Mouse (Mus musculus) yolk sac, embryonic 10.5 days (tissue): Measurements from ENCODE around the gene Psmb1.
A peak's percentile ranks its signal among the peaks of the same experiment; 100 is the strongest.
"Not testable (repeated sequence)": the region's sequence is repeated elsewhere in the genome, so short reads cannot be mapped to it uniquely, and the experiment has no call there.

Experiments used
- DNase-seq: peaks from one replicate; pipeline ENCODE4 v3.0.0-alpha.2; 2017; ENCODE audit warnings: low spot score

Psmb1 gene

GRCm38 (mm10) chr17:15499656-15500394 lies at the start of gene Psmb1, which contains the start of gene Tbp:
Gene Psmb1, minus strand, starts transcription at chr17:15499751.
Gene Tbp, plus strand, starts transcription at chr17:15499888.
- peak; percentile 95 for DNase-seq

GRCm38 (mm10) chr17:15546440-15546839 lies 46.9 kb upstream of the Psmb1 start:
- DNase-seq = no peak

GRCm38 (mm10) chr17:15543868-15544267 lies 44.3 kb upstream of the Psmb1 start:
- DNase-seq = not testable (repeated sequence)

- no peak for DNase-seq
Measured at GRCm38 (mm10) chr17:15540309-15540708, 40.8 kb upstream of the Psmb1 start.

- peak; percentile 20 for DNase-seq
Measured at GRCm38 (mm10) chr17:15536457-15536904, 36.9 kb upstream of the Psmb1 start.

GRCm38 (mm10) chr17:15535943-15536342 lies 36.4 kb upstream of the Psmb1 start:
- no peak for DNase-seq

- no peak for DNase-seq
Measured at GRCm38 (mm10) chr17:15535162-15535800, 35.7 kb upstream of the Psmb1 start.

GRCm38 (mm10) chr17:15530141-15530540 lies 30.6 kb upstream of the Psmb1 start:
- DNase-seq = no peak

GRCm38 (mm10) chr17:15528887-15529286 lies 29.3 kb upstream of the Psmb1 start:
- DNase-seq = no peak

GRCm38 (mm10) chr17:15527811-15528136 lies 28.2 kb upstream of the Psmb1 start:
- DNase-seq = no peak

GRCm38 (mm10) chr17:15526986-15527810 lies 27.6 kb upstream of the Psmb1 start, which contains the start of gene Pdcd2:
Gene Pdcd2, minus strand, starts transcription at chr17:15527301.
- peak; percentile 96 for DNase-seq

GRCm38 (mm10) chr17:15526304-15526703 lies 26.8 kb upstream of the Psmb1 start:
- no peak for DNase-seq

- DNase-seq = no peak
Measured at GRCm38 (mm10) chr17:15518766-15519165, 19.2 kb upstream of the Psmb1 start.

GRCm38 (mm10) chr17:15518186-15518585 lies 18.6 kb upstream of the Psmb1 start:
- DNase-seq = no peak

GRCm38 (mm10) chr17:15517776-15518175 lies 18.2 kb upstream of the Psmb1 start:
- DNase-seq = no peak

GRCm38 (mm10) chr17:15510694-15511093 lies 11.1 kb upstream of the Psmb1 start:
- DNase-seq = no peak

- DNase-seq = no peak
Measured at GRCm38 (mm10) chr17:15498753-15499113, 818 bp downstream of the Psmb1 start.

- peak; percentile 91 for DNase-seq
Measured at GRCm38 (mm10) chr17:15497882-15498752, 1.4 kb downstream of the Psmb1 start.

- DNase-seq = no peak
Measured at GRCm38 (mm10) chr17:15490542-15490941, 9.0 kb downstream of the Psmb1 start.

- no peak for DNase-seq
Measured at GRCm38 (mm10) chr17:15472671-15473070, 26.9 kb downstream of the Psmb1 start.

GRCm38 (mm10) chr17:15467669-15468068 lies 31.9 kb downstream of the Psmb1 start:
- DNase-seq = peak; percentile 44
